Mouse (Mus musculus): ENCODE measurements at regions not wholly inside any gene's neighbourhood (a gene's known extent, or its start where the extent isn't known, plus 50 kb on each side); places are given as distances from the start of the nearest gene placed in this dataset.

DNA sequence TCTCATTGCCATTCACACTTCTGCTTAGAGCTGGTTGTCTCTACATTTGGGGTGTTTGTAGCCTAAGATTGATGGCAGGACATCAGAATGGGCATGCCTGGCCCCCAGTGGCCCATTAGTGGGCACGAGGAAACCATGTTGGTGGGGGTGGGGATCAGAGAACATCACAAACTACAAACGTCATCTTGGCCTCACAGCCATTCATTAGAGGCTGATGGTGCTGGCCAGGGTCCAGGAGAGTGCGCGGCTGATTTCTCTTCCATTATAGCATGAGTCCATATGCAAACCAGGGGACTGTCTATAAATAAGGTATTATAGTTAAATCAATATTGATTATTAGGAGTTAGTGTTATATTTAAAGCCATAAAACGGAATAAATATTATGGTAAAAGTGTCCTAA lies 67.9 kb downstream of the 3100002H09Rik start:
- TF ChIP-seq CTCF (IDR thresholded peaks at IDR 0.05; ENCODE audit: insufficient read depth, low read depth, low read length) (no peak), POLR2A (IDR thresholded peaks at IDR 0.05; ENCODE audit: insufficient read depth, low read depth, low read length) (no peak)

All from olfactory bulb, adult 2 months (tissue).